In the genomic region with DNA sequence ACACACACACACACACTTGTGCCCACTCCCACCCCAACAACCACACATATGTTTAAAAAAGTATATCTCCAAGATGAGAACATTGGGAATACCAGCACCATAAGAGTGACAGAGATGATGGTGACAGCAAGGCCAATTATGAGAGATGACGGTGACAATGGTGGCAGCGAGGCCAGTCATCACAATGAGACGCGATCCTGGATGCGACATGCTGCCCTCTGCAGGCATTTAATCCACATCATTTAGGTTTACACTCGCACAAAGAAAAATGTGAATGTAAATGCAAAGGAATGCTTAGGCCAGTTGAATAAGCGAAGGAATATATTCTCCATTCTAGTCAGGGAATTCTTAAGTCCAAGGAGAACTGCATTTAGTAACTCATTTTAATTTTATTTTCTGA, we compare ENCODE assay signal across 21 mouse cellular contexts.
DNase-seq lines count a peak whose midpoint lies in the region; ATAC-seq and TF ChIP-seq lines count a peak whose summit lies in the region.
"Had no signal": no experiment of that assay in that cellular context is flagged by ENCODE, and none has a peak within 500 bp of the region (broad histone marks: within the 10 kb centered on the region; RNA-seq: fewer than 3 reads in every experiment).

No protein-coding gene starts in this region.

- TF ChIP-seq CTCF in heart, postnatal 0 days (IDR thresholded peaks at IDR 0.05; ENCODE audit: low read depth), result peak; percentile 6; the same call in 1 of the 2 replicates
- TF ChIP-seq CTCF in liver, postnatal 0 days (IDR thresholded peaks at IDR 0.05; ENCODE audit: low read depth), result peak; percentile 28; the same call in 1 of the 2 replicates
- TF ChIP-seq CTCF in bone marrow, adult 2 months (IDR thresholded peaks at IDR 0.05; ENCODE audit: control insufficient read depth, insufficient read depth, low read length), result peak; percentile 27; the same call in 1 of the 2 replicates

- no peaks in the 10 kb centered on the region for H3K9me3 ChIP-seq in heart, postnatal 0 days (replicated peaks; ENCODE audit: control insufficient read depth, low read length)
- no peaks in the 10 kb centered on the region for H3K9me3 ChIP-seq in liver, postnatal 0 days (ENCODE audit: low read length)
- H3K9me3 ChIP-seq in midbrain, embryonic 14.5 days (ENCODE audit: control insufficient read depth, low read length), result no peaks in the 10 kb centered on the region
- H3K9me3 ChIP-seq: embryonic facial prominence, embryonic 15.5 days; limb, embryonic 12.5 days had no signal

- TF ChIP-seq POLR2A in bone marrow, adult 2 months (IDR thresholded peaks at IDR 0.05; ENCODE audit: borderline replicate concordance, control insufficient read depth, low read depth, low read length), result no peak

- no peak overlapping the region for H3K4me3 ChIP-seq in heart, postnatal 0 days (ENCODE audit: low read depth, low read length)
- no peak overlapping the region for H3K4me3 ChIP-seq in liver, postnatal 0 days (ENCODE audit: low read depth, low read length)
- no peak overlapping the region for H3K4me3 ChIP-seq in bone marrow, adult 2 months (replicated peaks; ENCODE audit: control insufficient read depth, low read depth, low read length)
- no peak overlapping the region for H3K4me3 ChIP-seq in midbrain, embryonic 14.5 days (replicated peaks; ENCODE audit: low read depth, low read length)
- H3K4me3 ChIP-seq: embryonic facial prominence, embryonic 15.5 days; heart, adult 2 months; limb, embryonic 12.5 days had no signal

- no peak for DNase-seq in heart, postnatal 0 days (ENCODE audit: low spot score)
- DNase-seq in heart, adult 18-20 months, result no peak
- no peak for DNase-seq in liver, postnatal 0 days
- no peak for DNase-seq in liver
- DNase-seq in midbrain, embryonic 14.5 days, result no peak
- DNase-seq in kidney, postnatal 10 days, result no peak
- DNase-seq: adrenal gland, postnatal 14 days; cerebellum, adult 8-10 months; cerebellum, postnatal 36 days; gastrocnemius, postnatal 14 days; heart, adult 2 months; heart, postnatal 14 days; kidney, adult 18-20 months; layer of hippocampus, postnatal 36 days; lung, postnatal 10 days; right cerebral cortex, postnatal 14 days had no signal

- H3K9ac ChIP-seq in heart, postnatal 0 days (replicated peaks; ENCODE audit: low read depth, low read length), result no peak overlapping the region
- no peak overlapping the region for H3K9ac ChIP-seq in liver, postnatal 0 days (replicated peaks)
- H3K9ac ChIP-seq in midbrain, embryonic 14.5 days (replicated peaks; ENCODE audit: low read length), result no peak overlapping the region
- H3K9ac ChIP-seq: embryonic facial prominence, embryonic 15.5 days; limb, embryonic 12.5 days had no signal

- 64% methylated on average over 7 of the region's 7 CpGs for WGBS in heart, postnatal 0 days
- 57% methylated on average over 7 of the region's 7 CpGs for WGBS in liver, postnatal 0 days (ENCODE audit: insufficient replicate concordance)
- WGBS in bone marrow, adult 2 months, result 54% methylated on average over 7 of the region's 7 CpGs
- WGBS in midbrain, embryonic 14.5 days, result 52% methylated on average over 7 of the region's 7 CpGs

- no peaks in the 10 kb centered on the region for H3K27me3 ChIP-seq in heart, postnatal 0 days (ENCODE audit: control insufficient read depth, insufficient read depth, low read length)
- 0 out of 2 replicates have a peak, but pooled peaks cover 4% of the 10 kb centered on the region for H3K27me3 ChIP-seq in liver, postnatal 0 days (ENCODE audit: insufficient read depth, low read length)
- H3K27me3 ChIP-seq in midbrain, embryonic 14.5 days (ENCODE audit: control insufficient read depth, insufficient read depth, low read length), result no peaks in the 10 kb centered on the region
- H3K27me3 ChIP-seq: embryonic facial prominence, embryonic 15.5 days; limb, embryonic 12.5 days had no signal

- peaks cover 12% of the 10 kb centered on the region; the same call in 1 of the 2 replicates for H3K4me1 ChIP-seq in heart, postnatal 0 days (ENCODE audit: control insufficient read depth, insufficient read depth)
- no peaks in the 10 kb centered on the region for H3K4me1 ChIP-seq in liver, postnatal 0 days (ENCODE audit: insufficient read depth)
- no peaks in the 10 kb centered on the region for H3K4me1 ChIP-seq in bone marrow, adult 2 months (ENCODE audit: control insufficient read depth, insufficient read depth, low read length)
- H3K4me1 ChIP-seq in midbrain, embryonic 14.5 days (ENCODE audit: control insufficient read depth, insufficient read depth, low read length), result no peaks in the 10 kb centered on the region
- H3K4me1 ChIP-seq: embryonic facial prominence, embryonic 15.5 days; limb, embryonic 12.5 days had no signal

- no peak overlapping the region for H3K4me2 ChIP-seq in heart, postnatal 0 days (ENCODE audit: low read depth, low read length)
- no peak overlapping the region for H3K4me2 ChIP-seq in liver, postnatal 0 days (ENCODE audit: low read depth, low read length)
- no peak overlapping the region for H3K4me2 ChIP-seq in midbrain, embryonic 14.5 days (ENCODE audit: low read length)
- H3K4me2 ChIP-seq: embryonic facial prominence, embryonic 15.5 days; limb, embryonic 12.5 days; midbrain, embryonic 11.5 days had no signal

- H3K36me3 ChIP-seq in heart, postnatal 0 days (replicated peaks; ENCODE audit: control insufficient read depth, insufficient read depth, low read length), result no peaks in the 10 kb centered on the region
- no peaks in the 10 kb centered on the region for H3K36me3 ChIP-seq in liver, postnatal 0 days (replicated peaks; ENCODE audit: insufficient read depth, low read length)
- no peaks in the 10 kb centered on the region for H3K36me3 ChIP-seq in midbrain, embryonic 14.5 days (ENCODE audit: control insufficient read depth, insufficient read depth, low read length)
- H3K36me3 ChIP-seq: embryonic facial prominence, embryonic 15.5 days; limb, embryonic 12.5 days had no signal

- no peak overlapping the region for H3K27ac ChIP-seq in heart, postnatal 0 days (ENCODE audit: low read depth)
- no peak overlapping the region for H3K27ac ChIP-seq in liver, postnatal 0 days (ENCODE audit: low read depth)
- no peak overlapping the region for H3K27ac ChIP-seq in bone marrow, adult 2 months (ENCODE audit: control insufficient read depth, insufficient read depth, low read depth, low read length, poor library complexity)
- no peak overlapping the region for H3K27ac ChIP-seq in midbrain, embryonic 14.5 days (replicated peaks; ENCODE audit: low read depth, low read length)
- H3K27ac ChIP-seq: embryonic facial prominence, embryonic 15.5 days; heart, adult 2 months; limb, embryonic 12.5 days had no signal

- ATAC-seq in heart, postnatal 0 days (ENCODE audit: insufficient read depth, low read depth), result no peak
- ATAC-seq in liver, postnatal 0 days, result no peak
- ATAC-seq in midbrain, embryonic 14.5 days (ENCODE audit: low FRiP score, low TSS enrichment), result no peak
- ATAC-seq: forebrain, embryonic 16.5 days had no signal

- no peak for TF ChIP-seq EP300 in heart, postnatal 0 days (IDR thresholded peaks at IDR 0.05; ENCODE audit: low read depth)
- TF ChIP-seq EP300 in liver, postnatal 0 days (IDR thresholded peaks at IDR 0.05; ENCODE audit: low read depth), result no peak
